Mouse (Mus musculus) cerebellum, postnatal 4 days (tissue): ENCODE data around the gene Magi3.

Experiments
- DNase-seq, 2 experiments: peaks; one replicate each; pipeline ENCODE4 v3.0.0; 2022; ENCODE audit warnings: low spot score in 2 of 2, mixed read lengths in 1 of 2

Gene Magi3

DNA sequence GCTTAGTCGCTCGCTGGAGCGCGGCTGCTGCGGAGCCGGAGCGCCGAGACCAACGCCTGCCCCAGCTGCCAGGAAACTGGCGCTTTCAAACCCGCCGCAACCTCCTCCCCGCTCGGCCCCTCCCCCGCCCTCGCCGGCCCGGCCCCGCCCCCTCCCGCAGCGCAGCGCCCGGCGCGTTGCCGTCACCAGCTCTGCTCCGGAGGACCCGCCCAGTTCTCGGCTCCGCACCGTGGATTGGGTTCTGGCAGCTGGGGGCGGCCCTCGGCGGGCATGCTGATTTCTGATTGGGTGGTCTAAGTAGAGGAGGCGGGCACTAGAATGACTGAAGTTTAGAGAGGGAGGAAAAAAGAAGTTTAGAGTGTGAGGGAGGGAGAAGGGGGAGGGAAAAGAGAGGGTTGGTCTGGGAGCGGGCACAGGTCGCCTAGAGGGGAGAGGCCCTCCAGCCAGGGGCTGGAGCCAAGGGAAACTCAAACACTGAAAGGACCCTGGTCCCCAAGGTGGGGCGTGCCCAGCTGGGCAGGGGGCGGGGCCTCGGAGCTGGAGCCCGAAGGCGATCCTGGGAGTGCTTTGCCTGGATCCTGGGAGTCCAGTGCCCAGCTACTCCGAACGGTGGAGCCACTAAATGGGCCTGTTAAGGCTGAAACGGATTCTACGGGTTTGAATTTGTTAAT lies at the start of gene Magi3:
TSS of gene Magi3 (minus strand) at position 80 of the 671 bp plus-strand sequence.
- peak; percentile 96 to 97 for DNase-seq

DNA sequence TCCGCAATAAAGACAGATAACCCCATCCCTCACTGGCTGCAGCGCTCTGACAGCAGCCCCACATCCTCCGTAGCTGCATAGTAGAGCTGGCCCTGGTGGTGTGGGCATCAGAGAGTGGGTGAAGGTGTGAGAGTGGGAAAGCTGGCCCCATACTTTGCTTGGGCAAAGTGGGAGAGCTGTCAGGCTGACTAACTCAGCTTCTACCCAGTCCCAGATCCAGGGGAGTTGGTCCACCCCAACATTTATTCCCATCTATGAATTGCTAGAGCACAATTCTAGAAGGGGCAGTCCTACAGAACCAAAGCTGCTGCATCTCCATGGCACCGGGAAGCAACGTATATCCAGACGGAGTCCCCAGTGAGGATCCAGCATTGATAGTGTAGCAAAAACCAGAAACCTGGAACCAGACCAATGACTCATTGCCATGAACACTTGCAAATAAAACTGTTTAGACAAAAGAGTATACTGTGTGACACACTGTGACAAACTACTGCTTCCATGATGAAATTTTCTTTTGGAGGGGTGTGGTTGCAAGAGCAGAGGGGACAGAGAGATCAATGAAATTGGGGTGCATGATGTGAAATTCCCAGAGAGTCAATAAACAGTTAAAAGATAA lies 44.5 kb upstream of the Magi3 start:
- no peak for DNase-seq

DNA sequence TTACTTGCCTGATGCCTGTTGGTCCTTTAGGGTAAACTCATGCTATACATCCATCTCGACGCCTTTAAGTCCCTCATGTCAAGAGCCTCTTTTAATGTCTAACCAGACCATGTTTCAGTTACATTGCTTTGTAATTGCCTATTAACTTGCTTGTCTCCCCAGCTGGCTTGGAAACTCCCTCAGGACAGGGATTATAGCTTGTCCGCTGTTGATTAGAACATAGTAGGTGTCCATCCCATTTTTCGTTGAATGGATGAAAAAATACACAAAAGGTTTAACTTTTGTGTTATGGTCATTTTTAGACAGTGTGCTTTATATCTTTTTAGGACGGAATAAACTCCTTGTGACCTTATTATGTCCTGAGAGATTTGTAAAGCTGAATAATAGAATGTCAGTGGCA lies 40.0 kb upstream of the Magi3 start:
- DNase-seq, result no peak

DNA sequence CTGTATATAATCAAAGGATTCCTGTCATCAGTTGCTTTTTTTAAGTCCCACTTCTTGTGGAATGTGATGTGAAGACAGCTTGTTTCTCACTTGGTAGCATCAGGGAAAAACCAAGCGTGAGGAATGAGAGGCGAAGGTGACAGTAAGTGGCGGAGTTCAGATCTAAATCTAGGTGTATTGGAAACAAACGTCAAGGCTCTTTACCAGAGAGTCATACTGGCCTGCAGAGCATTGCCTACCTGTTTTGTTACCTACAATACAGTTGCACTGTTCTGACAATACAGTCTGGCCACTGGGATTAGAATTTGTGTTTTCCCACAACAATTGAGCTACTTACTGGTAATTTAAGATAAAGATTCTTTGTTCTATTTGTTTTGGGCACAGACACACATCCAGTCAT lies 39.0 kb upstream of the Magi3 start:
- no peak for DNase-seq

DNA sequence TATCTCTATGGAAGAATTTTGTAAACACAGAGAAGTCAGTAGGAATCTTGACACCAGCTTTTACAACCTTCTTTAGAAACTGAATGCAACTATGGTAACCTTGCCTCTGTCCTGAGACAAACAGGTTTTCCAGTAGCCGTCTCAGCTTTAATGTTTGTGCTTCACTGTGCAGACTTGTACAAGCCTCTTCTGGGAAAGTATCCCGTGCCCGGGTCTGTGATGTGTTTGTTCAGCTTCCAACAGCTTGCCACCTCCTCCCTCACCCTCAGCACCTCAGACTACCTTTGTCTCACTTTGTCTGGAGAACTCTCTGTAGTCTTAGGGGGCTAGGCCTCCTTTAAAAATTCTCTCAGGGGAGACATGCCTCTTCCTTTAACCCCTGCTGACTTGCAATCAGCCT lies 36.9 kb upstream of the Magi3 start:
- no peak for DNase-seq

DNA sequence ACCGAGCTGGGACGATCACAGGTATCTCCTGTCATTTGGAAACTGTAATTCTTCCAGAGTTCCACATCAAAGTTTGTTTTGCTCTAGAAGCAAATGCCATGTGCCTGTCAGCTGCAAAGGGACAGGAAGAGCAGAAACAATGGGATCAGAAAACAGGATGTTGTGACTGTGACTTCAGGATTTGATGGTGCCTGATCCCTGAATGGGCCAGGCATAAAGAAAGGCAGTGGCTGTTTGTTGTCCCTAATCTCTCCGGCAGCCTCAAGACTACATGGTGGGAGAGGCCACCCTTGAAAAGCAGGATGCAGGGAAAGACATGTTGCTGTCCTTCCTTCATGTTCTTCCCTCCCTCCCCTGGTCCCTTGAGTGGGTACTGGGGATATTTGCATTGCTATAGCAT lies 33.6 kb upstream of the Magi3 start:
- DNase-seq, result no peak

DNA sequence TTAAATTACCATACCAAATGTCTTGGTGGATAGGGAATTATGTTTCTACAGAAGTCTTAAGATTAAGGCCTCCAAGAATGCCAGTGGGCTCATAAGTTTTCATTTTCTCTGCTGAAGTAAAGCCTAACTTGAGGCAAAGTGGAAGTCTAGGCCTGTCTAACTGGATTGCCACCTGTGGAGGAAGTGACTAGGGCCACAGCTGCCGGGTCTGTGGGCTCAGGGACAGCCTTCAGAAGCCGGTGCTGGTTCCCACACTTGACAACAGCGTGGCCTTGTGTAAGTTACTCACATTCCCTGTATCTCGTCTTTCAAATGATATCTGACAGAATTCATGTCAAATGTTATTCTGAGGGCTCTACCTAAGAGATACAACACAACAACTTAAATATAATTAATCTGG lies 27.7 kb upstream of the Magi3 start:
- no peak for DNase-seq

DNA sequence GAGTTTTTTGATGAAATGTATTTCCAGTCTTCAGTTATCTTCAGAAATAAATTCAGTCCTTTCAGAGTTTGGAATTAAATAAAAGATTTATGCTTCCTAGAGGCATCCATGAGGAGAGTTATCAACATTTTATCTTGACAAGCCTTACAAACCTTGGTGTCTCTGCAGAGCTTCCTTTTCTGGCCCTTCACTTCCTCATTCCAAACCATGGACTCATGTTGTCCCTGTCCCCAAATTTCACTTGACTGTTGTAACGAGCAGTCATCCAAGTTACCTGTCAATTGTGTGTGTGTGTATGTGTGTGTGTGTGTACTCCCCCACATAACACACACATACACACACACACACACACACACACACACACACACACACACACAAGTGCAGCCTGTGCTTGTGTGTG lies 26.9 kb upstream of the Magi3 start:
- DNase-seq, result no peak

DNA sequence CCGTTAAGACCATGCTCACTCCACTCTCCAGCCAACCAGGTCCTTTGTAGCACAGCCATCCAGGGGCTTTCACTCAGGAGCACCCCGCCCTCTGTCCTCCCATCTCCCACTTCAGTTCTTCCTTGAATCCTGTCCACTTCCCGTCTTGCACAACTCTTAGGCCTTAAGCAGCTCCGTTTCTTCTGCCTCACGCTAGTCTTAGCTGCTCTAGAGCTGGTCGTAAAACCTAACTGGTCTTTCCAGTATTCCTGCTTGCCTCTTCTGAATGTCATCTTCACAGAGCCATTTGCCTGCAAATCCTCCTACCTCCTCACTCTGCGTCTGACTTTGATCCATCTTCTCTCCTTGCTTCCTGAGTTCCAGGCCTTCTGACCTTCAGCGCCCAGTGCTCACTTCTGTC lies 24.2 kb upstream of the Magi3 start:
- DNase-seq, result no peak

DNA sequence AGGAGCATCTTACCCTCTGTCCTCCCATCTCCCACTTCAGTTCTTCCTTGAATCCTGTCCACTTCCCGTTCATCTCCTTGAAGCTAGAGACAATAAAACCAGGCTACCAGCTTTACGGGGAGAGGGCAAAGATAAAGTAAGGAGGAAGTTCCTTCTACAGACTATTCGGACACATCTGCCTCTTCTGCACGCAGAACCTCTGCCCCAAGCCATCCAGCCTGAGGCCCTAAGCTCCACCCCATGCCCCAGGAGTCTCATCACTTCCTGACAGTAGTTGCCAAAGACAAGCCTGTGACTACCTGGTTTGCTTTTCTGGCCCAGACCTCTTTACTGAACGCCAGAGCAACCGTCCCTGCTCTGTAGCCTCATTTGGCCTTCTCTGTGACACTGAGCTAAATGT lies 23.8 kb upstream of the Magi3 start:
- DNase-seq, result no peak

DNA sequence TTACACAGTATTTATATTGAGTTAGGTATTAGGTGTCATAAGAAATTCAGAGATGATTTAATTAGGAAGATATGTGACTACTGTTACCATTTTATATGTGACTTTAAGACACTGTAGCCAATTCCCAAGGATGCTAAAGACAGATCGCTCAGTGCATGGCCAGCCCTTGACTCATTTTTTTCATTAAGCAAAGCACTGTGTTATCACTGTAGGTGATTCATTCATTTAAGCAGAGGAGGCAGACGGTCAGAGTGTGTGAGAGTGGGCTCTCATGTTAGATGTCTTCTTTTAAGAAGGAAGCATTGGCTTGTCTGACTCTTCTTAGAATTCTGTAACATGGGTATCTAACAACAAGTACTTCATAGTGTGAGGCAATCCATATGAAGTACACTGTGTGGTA lies 19.6 kb upstream of the Magi3 start:
- no peak for DNase-seq

DNA sequence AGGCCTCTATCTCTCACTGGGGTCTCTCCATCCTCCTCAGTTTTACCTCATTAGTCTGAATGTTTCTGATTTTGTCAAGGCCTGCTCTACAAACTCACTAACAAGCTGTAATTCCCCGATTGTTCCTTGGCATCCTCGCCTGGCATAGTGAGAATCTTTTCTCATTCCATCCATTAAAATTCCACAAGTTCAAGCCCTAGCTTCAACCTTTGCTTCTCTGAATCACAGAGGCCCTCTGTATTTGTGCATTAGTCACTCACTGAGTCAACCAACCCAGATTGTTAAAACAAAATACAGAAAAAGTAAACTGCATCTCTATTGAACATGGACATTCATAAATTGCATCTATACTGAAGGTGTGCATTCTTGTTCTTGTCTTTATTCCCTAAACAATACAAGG lies 19.2 kb upstream of the Magi3 start:
- no peak for DNase-seq

DNA sequence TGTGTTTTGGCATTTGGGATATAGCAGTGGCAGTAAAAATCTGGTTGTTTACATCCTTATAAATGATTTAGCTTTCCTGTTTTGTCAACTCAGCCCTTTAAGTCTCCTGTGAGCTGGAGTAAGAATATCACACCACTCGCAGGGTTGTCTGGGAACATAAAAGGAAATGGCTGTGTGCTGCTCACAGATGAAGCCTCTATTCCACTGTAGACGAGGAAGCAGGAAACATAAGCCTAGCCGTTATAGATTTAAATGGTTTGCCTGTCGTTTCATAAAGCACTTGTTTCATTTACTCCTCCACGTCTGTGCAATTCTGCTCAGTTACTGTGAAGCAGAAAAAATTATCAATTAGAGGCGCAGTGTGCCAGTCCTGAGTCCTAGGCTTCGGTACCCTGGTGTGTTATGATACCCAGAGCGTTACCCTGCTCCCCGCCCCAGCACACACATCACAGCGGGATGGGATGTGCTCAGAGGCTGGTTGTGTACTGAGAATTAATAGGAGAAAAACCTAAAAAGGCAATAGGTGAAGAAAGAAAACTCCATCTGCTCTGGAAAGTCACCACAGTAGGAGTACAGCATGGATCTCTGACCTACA lies 17.8 kb upstream of the Magi3 start:
- no peak for DNase-seq

DNA sequence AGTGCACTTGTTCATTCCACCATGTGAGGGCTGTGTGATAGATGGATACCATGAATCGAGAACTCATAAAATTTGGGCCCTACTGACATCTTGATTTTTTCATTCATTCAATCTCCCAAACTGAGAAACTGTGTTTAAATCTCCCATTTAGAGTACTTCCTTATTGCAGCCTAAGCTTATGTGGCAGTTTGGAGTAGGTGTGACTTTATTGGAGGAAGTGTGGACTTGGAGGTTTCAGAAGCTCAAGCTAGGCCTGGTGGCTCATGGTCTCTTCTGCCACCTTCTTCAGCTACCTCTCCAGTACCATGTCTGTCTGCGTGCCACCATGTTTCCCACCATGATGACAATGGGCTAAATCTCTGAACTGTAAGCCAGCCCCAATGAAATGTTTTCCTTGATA lies 15.9 kb upstream of the Magi3 start:
- no peak for DNase-seq

DNA sequence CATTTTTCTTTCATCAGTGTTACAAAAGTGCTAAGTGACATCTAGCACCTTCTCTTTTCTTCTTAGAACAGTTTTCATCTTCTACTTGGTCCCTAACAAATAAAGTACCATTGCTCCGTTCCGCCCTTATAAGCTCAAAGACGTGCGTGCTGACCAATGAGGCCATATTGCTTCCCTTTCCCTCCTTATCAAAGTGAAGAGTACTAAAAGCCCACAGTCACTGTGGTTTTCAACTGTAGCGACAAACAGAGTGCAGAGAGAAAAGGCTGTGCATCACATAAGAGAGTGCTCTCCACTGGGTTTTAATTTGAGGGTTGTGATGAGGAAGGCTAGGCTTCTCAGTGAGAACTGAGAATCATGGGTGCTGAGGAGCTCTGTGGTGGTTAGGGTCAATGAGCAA lies 14.9 kb upstream of the Magi3 start:
- no peak for DNase-seq

DNA sequence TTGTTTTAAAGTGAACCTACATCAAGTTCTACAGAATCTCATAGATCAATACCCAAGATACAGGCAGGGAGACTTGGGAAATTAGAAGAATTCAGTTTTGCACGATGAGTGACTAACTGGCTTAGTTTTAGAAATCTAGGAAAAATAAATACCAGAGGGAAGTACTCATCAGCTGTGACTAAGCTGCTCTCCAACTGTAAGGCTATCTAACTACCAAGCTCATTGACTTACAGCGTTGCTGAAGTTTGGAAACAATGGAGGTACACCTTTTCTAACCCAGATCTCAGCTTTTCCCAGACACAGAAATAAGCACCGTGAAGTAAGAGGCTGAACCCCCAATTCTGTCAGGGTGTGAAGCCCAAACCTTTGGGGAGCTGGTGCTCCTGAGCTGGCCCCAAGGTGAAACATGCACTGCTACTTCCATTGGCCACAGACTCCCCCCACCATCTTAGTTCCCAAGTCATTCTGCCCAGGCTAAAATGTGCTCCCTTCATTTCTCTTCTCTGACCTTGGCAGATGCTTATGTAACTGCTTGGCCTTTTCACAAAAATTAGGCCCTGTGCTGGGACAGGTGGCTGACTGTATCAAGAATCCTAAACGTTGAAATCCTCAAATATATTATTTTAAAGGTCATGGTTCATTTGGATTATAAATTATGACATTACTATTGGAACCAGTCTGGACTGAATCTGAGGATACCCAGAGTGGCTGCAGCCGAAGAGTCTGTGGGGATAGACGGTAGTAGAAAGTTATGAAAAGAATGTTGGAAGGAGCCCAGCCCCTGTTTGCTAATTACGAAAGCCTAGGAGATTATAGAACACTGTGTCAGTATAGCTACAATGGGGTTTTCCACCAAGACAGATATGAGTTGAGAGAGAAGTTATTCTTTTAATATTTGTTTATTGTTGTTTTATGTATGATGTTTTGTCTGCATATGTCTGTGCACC lies 13.5 kb upstream of the Magi3 start:
- no peak for DNase-seq

DNA sequence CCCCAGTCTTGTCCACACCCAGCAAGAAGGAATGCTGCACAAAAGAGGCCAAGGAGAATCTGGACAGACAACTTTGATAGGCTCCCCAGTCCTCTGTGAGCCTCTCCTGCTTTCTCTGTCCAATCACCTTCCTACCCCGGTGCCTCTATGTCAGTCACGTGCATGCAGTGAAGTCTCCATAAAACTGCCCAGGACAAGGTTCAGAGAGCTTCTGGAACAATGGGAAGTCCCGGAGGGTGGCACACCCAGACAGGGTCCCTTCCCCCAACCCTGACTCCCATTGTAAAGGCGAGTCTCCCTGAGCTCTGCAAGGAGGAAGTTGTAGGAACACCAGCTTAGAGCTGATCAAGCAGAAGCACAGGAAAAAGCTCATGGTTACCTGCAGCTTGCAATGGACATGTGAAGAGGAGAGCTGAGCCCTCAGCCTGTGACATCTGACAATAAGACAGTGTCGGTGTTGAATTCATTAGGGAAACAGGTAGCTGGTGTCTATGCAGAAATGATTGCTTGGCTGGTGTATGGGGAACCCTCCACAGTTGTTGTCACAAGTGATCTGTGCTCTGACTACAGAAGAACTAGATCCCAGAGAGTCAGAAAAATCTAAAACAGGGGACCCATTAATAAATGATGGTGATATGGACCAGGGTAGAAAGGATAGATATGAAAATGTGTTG lies 7.4 kb upstream of the Magi3 start:
- no peak for DNase-seq

DNA sequence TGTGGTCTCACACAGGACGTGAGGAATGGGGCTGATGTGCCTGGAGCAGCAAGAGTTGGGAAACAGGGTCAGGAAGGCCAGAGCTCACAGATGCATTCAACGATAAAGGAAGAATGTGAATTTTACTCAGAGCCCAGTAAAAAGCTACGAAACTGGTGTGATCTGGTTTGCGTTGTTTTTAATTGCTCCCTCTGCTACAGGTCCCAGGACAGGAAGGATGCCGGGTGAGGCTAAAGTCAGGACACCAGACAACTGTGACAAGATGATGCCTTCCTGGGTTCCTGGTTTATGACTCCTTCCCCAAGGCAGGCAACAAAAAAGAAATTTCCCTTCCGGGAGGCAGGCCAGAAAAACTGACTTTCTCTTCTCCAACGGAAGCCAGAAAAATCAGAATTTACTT lies 6.6 kb upstream of the Magi3 start:
- no peak for DNase-seq

DNA sequence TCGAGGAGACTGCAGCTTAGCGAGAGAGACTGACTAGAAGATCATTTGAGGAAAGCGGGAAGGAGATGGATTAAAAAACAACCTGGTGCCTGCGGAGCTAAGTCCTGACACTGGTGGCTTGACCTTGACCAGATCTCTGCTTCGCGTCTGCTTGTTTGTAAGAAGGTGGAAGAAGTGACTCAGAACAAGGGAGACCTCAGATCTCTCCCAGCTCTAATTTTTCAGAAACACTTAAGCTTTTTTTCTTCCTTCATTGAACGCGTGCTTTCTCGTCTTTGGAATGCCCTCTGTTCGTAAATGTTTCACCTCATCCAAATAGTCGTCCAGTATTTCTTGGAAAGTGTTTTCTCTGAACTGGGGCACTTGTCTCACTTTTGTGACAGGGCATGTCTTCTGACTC lies 982 bp upstream of the Magi3 start:
- no peak for DNase-seq

DNA sequence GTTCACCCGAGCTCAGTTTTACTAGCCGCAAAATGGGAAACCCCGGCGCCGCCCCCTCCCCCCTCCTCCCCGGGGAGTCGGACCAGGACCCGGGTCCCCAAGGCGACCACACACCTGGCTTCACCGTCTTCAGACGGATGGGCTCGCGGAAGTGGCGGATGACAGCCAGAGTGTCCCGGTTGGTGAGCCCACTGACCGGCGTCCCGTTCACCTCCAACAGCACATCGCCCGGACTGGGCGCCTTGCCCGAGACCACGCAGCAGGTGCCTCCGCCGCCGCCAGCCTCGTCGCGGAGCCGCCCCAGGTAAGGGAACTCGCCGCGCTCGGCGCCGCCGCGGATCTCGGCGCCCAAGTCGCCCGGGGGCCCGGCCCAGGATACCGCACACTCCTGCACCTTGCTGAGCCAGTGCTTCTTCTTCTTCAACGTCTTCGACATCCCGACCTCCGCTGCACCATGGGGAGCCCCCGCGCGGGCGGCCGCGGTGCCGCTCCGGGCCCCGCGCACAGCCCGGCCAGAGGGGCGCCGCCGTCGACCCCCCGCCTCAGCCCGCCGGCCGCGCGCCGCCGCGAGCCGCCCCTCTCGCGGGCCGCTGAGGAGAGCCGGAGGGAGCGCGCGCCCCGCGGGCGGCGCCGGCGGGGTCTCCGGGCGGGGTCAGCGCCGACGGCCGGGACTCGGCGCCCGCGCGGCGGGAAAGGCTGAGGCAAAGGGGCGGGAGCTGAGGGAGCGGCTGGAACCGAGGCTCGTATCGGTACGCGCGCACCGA lies 461 bp downstream of the Magi3 start:
- DNase-seq, result peak; percentile 37 to 56

DNA sequence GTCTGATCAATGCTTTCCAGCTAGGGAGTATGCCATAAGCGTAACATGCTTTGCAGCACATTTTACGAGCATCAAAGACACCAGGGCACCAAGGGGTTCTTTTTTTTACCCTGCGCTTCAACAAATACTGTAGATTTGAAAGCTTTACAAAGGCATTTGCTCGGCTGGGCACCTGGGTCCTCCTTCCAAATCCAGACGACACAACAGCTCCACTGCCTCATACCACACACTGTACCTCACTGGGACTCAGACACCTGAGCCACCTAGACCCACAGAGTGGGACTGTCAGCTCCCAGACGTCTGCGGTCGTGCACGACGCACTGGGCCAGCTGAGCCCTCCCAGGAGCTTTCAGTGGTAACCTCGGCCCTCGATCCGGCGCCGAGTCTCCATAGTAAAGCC lies 1.2 kb downstream of the Magi3 start:
- DNase-seq, result peak in 1 of 2 experiments; percentile 15
